Mouse (Mus musculus) adrenal gland, adult 2 months (tissue): ENCODE results near the gene 2310034G01Rik. TPM values are rescaled to one million over a fixed set of nuclear protein-coding genes. Genes with fewer than 3 reads are reported as not detected.

Source experiments
- DNase-seq: peaks from one replicate; pipeline ENCODE4 v3.0.0; 2021
- polyA plus RNA-seq: library from polyadenylated mRNA; depleted of rRNA; stranded (reverse); fragments of >200 nt; gene quantifications from 2 replicates; pipeline ENCODE4 v1.2.3, GENCODE M21; 2012
- total RNA-seq, 2 experiments: library from RNA; stranded (reverse); gene quantifications; 2 replicates each; pipeline ENCODE4 v1.2.3; 2021

2310034G01Rik gene
- total and polyA plus RNA-seq, 3 experiments: 0.90 to 1.7 (median 1.6) TPM

DNA sequence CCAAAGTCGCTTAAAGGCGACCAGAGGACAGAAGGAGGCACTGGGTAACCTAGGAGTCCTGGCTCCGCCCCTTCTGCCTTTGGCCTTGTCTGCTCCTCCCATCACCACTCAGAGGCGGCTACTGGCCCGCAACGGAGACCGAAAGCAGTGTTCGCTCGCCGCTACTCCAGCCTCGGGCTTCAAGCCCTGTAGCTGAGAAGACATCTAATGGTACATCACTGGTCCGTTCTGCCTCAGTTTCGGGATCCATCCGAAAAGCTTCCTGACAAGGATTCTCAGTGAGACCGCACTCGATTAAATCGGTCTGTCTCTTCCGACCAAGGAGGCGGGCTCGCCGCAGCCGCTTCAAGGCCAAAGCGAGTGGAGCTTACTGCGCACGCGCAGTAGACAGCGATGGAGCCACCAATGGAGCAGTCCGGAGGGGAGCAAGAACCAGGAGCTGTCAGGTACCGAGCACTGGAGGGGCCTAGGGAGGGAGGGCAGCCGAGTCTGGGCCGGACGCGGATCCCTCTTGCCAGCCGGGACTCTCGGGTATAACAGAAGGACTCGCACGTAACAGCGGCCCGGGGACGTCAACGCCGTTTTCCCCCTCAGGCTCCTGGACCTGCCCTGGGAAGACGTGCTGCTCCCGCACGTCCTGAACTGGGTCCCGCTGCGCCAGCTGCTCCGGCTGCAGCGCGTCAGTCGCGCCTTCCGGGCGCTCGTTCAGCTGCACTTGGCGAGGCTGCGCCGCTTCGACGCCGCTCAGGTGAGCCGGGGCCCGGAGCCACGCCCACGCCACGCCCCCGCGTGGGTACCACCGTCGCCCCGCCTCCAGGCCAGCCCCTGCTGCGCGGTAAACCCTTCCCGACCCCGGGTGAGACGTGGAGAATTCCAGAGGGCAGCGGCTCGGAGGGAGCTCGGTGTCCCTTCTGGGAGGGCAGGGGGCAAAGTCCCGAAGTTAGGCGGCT is 21.7 kb downstream of the 2310034G01Rik start, which contains the start of gene Fbxl15:
TSS of gene Fbxl15 (plus strand) at position 104 of the 950 bp plus-strand sequence.
- DNase-seq: peak; percentile 95

DNA sequence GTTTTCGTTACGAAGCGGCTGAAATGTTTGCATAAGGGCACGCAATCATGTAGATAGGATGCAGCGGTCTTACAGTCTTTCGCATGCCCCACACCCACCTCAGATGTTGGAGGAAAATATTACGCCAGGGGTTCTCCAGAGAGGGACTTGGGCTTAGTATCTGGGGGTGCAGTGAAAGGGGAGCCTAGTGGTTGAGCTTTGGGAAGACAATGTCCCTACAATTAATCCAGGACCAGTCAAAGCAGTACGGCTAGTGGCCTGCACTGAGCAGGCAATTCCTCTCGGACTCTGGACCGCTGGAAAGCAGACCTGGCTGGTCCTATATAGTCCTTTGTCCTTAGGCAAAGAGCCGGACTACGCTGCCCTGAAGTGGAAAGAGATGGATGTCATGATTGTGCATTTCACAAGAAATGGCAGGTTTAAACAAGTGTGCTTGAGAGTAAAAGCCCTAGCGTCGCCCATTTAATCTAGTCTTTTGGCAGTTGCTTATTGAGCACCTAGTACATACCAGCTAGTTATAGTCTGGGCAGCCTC is 22.5 kb downstream of the 2310034G01Rik start:
- DNase-seq: no peak

DNA sequence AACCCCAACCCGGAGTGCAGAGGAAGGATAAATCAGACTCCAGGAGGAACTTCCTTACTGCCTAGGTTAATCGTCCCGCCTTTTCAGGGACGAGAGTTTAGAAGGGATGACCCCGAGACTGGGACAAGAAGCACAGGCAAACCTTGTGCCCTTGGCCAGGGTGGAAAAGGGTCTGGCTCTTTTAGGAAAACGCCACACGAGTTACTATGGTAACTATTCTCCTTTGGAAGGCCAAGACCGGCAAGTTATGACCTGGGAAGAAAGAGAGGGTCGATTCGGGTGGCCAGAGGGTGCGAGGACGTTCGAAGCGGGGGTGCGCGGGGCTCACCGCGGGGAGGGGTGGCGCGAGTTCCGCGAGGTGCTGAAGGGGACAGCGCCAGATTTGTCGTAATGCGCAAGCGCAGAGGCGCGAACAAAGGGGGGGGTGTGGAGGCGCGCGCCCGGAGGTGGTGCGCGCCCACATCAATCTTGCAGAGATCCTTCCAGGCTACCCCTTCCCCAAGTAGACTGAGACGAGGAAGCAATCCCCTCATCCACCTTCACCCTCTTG is 23.3 kb downstream of the 2310034G01Rik start, which contains the start of gene Psd:
TSS of gene Psd (minus strand) at position 401 of the 550 bp plus-strand sequence.
- DNase-seq: peak; percentile 66

DNA sequence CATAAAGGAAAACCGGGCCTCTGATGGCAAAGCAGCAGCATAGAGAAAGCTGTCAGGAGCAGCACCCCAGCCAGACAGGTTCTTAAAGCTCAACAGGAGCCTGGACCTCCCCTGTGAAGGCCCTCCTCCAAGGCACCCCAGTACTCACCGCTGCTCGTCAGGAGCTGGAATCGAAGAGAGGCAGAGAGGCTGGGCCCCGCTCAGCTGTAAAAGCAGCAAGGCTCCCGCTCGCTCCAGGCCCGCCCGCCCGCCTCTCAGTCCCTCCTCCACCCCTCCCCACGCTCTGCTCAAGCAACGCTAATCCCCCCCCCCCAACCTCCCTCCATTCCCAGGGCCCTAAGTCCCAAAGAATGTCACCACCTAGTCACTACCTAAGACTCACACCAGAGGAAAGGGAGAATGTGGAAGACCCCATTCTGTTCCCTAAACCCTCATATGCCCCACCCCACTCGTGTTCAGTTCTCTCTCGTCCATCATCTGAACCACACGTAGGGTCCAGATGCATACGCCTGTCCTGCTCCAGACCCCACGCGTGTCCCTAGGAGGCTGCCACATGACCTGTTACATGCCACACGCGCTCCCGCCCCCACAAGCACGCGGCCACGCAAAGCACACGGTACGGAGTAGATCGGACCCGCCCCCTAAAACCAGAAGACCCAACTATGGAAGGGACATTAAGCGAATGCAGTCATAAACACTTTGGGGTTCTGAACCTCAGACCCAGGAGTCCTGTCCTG is 23.9 kb downstream of the 2310034G01Rik start:
- no peak for DNase-seq

DNA sequence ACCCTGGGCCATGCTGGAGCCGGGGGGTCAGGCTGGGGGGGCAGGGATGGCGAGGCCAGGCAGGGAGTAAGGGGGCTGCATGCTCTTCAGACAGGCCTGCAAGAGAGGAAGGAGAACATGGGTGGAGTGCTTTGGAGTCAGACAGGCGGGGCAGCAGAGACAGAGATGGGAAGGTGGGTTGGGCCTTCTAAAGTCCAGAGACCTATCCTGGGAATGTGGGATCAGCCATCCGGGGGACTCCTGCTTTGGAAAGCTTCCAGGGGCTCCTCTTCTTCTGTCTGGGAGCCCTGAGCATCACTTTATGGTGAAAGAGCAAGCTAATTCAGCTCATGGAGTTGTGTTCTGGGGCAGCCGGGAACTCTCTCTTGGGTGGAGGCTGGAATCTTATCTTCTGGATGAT is 25.2 kb downstream of the 2310034G01Rik start:
- DNase-seq: no peak

DNA sequence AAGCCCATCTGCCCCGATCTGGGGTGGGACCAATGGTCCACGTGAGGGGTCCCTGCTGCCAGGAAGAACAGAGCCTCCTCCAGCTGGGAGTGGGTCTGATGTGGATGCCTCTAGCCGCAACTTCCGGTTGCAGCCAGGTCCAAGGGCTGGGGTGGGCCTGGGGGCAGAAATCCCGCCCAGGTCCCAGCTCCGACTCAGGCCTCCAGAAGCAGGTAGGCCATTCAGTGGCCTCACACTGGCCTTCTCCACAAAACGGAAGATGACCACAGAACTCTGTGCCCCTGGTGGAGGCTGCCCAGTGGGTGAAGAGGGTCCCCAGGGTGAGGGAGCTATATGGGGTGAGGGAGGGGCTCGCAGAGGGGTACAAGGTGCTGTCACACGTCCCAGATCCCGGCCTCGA is 25.7 kb downstream of the 2310034G01Rik start:
- no peak for DNase-seq

DNA sequence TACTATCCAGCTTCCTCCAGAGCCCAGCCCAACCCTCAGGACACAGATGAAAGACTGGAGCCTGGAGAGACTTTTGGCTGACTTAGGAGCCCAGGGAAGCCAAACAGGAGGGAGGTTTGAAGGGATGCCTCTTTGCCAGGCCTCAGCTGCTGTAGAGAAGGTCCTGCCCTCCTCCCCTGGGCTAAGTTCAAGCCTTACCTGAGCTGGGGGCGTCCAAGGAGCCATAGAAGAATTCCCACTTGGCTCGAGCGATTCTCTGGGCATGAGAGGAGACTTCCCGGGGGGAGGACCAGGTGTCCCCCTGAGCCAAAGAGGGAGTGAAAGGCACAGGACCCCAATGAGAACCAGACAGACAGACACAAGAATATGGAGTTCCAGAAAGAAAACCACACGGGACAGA is 26.4 kb downstream of the 2310034G01Rik start:
- DNase-seq: no peak

DNA sequence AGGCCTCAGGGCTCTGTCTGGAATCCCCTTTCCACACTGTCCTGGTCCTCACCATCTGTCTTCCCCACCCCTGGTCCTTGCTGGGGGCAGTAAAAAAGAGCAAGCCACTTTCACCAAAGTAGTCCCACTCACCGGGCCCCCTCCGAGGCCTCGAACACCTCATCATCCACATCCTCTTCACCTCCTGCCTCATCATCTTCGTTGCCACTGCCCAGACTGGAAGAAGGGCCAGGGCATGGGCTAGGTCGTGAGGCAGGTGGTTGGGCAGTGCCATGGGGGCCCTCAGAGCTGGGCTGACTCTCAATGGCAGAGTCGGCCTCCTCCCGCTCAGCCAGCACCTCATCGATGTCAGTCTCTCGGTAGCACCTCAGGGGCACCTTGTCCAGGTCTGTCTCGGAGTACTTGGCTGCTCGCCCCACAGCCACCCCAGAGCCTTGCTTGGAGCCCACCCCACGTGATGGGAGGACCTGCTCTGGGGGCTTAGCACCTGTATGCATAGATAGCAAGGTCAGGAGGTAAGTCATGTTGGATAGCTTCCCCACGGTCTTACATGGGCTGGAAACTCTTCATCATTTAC is 27.0 kb downstream of the 2310034G01Rik start:
- no peak for DNase-seq

DNA sequence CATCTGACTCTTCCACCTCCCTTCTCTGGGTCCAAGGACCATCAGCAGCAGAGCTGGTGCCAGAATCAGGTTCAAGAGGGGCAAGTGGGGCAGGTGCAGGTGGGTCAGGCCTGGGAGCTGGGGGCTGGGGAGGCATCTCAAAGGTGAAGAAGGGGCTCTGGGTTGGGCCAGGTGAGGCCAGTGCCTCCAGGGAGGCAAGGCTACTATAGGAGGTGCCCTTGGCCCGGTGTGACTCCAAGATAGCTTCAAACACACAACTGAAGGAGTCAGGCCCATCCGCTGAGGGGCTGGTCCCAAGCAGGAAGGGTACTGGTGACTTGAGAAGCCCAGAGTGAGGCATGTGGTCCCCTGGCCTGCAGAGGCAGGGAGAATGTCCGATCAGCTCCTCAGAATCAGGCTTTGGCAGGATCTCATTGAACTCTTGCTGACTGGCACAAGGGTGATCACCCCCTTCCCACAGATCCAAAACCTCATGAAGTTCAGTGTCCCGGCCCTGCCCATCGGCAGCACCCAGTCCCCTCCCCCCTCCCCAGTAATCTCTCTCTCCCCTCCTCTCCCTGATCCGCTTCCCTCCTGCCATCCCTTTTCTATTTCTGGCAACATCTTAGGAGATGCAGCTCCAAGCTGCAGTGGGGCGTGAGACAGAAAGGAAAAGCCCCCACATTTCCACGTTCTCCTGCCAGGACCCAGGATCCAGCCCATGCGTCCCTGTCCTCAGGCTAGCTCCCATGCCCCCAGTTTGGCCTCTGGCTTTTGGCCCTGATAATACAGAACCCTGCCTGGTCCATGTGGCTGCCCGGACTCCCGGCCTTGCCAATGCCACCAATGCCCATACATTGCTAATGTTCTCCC is 27.7 kb downstream of the 2310034G01Rik start:
- DNase-seq: no peak

DNA sequence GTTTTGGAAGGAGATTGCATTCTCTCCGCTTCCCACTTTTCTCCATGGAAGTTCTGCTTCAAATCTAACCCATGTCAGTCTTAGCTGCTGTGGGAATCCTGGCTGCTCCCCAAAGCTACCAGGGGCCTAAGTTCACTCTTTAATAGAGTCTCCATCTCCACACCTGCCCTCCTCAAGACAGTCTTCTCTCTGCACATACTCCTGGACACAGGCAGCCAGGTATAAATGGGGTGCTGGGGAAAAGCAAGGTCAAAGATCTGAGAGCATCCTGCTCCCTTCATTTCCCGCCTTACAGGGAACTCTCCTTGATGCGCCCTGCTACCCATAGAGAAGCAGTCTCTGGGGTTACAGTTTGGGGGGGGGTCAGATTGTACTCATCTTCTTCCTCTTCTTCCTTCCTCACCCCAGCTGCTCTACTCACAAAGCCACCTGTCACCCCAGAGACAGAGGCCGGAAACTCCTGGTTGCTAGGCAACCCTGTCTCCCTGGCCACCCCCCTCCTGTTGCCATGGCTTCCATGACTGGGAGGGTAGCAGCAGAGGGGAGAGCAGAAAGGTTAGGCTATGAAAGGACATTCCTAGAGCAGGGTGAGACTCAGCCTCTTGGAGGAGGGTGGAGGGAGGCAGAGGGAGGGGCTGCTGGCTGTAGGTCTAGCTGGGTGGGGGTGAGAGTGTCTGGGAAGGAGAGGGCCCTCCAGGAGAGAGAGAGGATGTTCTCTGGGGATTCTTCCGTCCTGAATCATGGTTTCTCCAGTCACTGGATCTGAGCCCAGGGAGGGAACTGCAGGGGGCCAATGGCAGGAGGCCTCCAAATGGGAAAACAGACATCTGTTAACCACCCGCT is 28.8 kb downstream of the 2310034G01Rik start:
- DNase-seq: no peak

DNA sequence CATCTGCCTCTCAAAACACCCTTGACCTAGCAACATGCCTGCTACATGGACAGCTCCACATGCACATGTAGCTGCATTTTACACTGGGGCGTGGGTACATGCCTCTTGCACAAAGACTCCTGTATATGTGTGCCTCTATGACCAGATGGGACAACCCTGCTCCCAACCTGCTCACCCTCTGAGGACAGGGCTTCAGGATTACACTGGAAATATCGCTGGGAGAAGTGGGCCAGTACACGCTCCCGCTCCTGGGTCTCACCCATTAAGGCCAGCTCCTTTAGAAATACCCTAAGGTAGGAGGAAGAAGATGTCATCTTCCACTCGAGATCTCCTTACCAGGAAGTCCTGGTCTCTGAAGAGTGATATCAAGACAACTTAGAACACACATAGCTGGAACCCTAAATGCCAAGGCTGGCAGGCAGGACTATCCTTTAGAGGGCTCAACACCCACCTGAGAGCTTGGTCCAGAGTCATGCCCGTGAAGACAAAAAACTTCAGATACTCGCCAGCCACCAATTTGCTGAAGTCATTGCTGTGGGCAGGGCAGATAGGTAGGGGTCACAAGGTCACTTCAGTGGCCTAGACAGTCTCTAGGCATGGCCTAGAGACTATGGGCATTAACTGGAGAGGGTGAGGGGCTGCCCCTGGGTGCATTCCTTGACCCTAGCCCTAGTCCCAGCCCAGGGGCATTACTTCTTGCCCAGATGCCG is 29.9 kb downstream of the 2310034G01Rik start:
- DNase-seq: no peak

DNA sequence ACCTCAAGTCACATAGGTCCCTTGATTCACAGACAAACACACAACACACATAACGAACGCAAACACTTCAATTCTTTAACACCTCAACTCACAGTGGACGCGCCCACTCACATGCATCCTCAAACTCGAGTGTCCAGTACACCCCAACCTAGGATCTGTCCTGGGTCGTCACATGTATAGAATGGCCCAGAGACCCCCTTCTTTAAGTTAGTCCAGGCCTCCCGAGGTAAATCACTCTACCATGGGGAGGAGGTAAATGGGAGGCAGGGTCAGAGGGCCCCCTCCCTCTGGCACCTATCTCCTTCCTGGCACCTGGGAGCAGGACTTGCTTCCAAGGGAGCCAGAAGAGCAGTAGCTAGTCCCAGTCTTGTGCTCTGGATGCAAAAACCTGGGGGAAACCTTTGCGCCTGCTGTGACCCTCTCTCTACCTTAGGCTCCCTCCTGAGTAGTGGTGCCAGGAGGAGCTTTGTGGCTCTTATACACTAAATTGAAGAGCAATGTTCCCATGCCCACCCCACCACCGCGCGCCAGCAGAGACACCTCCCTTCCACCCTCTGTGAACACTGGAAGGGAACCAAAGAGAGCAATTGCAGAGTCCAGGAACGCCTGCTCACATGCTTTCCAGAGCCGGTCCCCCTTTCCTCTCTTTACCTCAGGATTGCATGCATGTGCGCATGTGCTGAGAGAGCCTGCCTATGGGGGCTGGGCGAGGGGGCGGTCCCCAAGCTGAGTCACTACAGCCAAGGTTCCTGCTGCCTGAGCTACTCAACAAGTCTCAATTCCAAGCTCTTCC is 31.3 kb downstream of the 2310034G01Rik start:
- peak; percentile 93 for DNase-seq

DNA sequence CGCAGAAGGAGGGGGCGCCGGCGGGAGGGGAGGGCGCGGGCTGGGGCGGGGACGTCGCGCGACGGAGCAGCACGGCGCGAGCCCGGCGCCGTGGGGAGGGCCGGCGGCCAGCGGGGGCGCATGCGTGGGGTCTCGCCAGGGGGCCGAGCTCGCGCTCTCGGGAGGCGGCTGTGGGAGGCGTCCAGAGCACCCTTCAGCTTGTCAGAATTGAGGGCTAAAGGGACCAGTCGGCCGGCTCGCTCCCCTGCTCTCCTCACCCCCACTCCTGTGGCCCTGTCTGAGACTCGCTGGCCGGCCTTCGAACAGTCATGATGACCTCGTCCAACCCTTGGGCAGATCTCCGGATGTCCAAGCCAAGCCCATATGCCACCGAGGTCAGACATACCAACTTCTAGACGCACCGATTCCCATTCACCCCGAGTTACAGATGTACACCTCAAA is 32.1 kb downstream of the 2310034G01Rik start:
- peak; percentile 50 for DNase-seq

DNA sequence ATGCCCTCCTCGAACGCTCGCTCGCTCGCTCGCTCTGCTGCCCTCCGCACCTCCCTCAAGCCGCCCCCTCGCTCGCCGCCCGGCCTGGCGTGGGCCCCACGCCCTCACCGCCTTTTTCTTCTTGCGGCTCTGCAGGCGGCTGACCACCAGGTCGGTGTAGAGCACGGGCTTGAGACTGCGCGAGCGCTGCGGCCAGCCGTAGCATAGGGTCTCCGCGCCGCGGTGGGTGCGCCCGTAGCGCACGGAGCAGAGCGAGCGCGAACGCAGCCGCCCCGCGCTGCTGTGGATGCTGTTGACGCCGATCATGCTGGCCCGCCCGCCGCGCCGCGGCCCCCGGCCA is 32.6 kb downstream of the 2310034G01Rik start:
- DNase-seq: peak; percentile 4

DNA sequence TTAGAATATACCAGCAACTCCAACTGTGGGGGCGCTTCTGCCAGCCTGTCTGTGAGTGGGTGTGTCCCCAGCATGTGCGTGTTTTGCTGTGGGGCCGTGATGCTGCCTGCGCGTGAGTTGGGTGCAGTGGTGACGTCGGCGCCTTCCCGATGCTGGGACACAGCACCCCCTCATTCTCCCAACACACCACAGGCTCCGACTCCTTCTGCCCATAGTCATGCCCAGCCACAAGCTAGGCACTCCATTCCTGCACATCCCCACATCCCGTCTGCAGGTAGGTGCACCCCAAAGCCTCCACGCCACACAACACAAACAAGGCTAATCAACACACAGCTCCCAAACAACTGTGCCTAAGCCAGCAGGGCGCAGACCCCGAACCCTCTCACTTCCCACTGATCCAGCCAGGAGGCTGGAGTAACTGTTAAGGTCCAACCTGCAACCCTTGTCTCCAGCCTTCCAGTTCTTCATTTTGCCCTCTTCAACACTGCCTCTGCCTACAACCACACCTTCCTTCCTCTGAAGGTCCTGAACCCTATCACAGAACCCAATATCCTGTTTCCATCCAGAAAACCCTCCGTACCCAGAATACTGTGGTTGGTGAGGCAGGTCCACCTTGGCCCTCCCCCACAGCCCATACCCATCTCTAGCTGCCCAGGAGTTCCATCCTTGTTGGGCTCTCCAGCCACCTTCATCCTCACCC is 33.1 kb downstream of the 2310034G01Rik start:
- DNase-seq: peak; percentile 6

DNA sequence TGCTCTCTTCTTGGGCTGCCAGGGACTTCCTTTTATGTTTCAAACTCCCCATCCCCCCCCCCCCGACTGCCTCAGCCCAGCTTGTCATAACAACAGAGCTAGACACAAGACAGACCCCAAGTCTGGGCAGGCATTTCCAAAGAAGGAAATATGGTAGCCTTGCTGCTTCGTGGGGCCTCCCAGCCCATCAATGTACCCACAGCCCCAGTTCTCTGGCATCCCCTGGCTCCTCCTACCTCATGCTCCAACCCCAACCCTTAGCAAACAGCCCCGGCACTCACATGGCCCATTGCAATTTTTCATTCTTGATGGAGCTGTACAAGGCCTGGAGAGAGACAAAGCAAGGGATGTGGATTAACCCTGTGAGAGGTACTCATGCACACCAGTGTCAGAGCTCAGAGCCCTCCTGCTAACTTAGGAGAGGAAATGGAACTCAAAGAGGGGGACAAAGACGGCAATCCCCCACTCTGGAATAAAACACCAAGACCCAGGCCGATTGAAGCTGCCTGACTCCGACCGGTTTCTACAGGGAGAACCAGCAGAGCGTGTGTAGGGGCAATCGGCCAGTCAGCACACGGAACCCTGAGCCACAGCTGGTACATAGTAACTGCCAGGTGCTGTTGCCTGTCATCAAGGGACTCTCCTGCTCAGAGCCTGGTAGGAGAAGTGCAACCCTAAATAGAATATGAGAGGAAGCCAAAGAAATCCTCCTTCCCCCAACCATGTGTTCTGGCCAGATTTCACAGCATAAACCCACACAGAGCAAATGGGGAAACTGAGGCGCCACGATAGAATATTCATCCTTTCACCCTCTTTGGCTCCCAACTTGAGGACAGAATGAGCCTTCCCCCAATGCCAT is 34.1 kb downstream of the 2310034G01Rik start:
- DNase-seq: no peak
